Mouse (Mus musculus) kidney, embryonic 14.5 days (tissue): ENCODE results near the gene Aldh4a1. TPM values are rescaled to one million over a fixed set of nuclear protein-coding genes. Genes with fewer than 3 reads are reported as not detected.

ENCODE experiments used
- ATAC-seq: fragments of 200-750 bp; cut with Nextera tagmentation; 2 replicates; pipeline ENCODE4 v1.8.0; 2017; ENCODE audit warnings: moderate number of reproducible peaks, mild to moderate bottlenecking, moderate TSS enrichment, moderate library complexity; ENCODE audit not compliant: low FRiP score, low TSS enrichment
- H3K27ac ChIP-seq: fragments of 300-500 bp; sonication (generic); 2 replicates; pipeline ENCODE4 v1.5.1; 2014; ENCODE audit warnings: low read depth, mild to moderate bottlenecking, low read length, moderate library complexity, mixed read lengths
- H3K27me3 ChIP-seq: fragments of 300-500 bp; sonication (generic); 2 replicates; pipeline ENCODE4 v1.6.1; 2014; ENCODE audit warnings: mild to moderate bottlenecking, low read length; ENCODE audit not compliant: control insufficient read depth, insufficient read depth
- H3K36me3 ChIP-seq: fragments of 300-500 bp; sonication (generic); 2 replicates; pipeline ENCODE4 v1.6.1; 2014; ENCODE audit warnings: low read length, mixed read lengths; ENCODE audit not compliant: control insufficient read depth, insufficient read depth
- H3K4me1 ChIP-seq: fragments of 300-500 bp; sonication (generic); 2 replicates; pipeline ENCODE4 v1.6.1; 2014; ENCODE audit warnings: low read length, mixed read lengths; ENCODE audit not compliant: control insufficient read depth, insufficient read depth
- H3K4me2 ChIP-seq: fragments of 300-500 bp; sonication (generic); replicated peaks from 2 replicates; pipeline ENCODE4 v1.6.1; 2014; ENCODE audit warnings: low read depth, mild to moderate bottlenecking, low read length
- H3K4me3 ChIP-seq: fragments of 300-500 bp; sonication (generic); 2 replicates; pipeline ENCODE4 v1.5.1; 2014; ENCODE audit warnings: mild to moderate bottlenecking, low read length
- H3K9ac ChIP-seq: fragments of 300-500 bp; sonication (generic); 2 replicates; pipeline ENCODE4 v1.6.1; 2014; ENCODE audit warnings: low read depth, mild to moderate bottlenecking, low read length, moderate library complexity
- H3K9me3 ChIP-seq: fragments of 300-500 bp; sonication (generic); 2 replicates; pipeline ENCODE4 v1.6.1; 2016; ENCODE audit warnings: low read length; ENCODE audit not compliant: control insufficient read depth
- WGBS: fragments of 180-500 bp; shearing (Covaris S2); extraction: QIAGEN DNeasy Blood & Tissue Kit; methylation state at CpG from one replicate; pipeline ENCODE4 v1.1.7; 2014; 5-methylcytosine and 5-hydroxymethylcytosine counted together
- polyA plus RNA-seq: library from polyadenylated mRNA; unstranded; fragments of >200 nt; fragmentation: Nextera tagmentation; extraction: Ambion mirVana; gene quantifications from 2 replicates; pipeline ENCODE4 v1.2.1, GENCODE M21; 2014

Aldh4a1 gene
- polyA plus RNA-seq, 1 experiment from 2014 or later, result 37.3 TPM

GRCm38 (mm10) chr4:139661897-139662296 lies 39.2 kb downstream of the Aldh4a1 start:
- H3K36me3 ChIP-seq, result no peaks in the 10 kb centered on the region
- H3K4me2 ChIP-seq, result no peak overlapping the region
- no peaks in the 10 kb centered on the region for H3K4me1 ChIP-seq
- H3K9ac ChIP-seq, result no peak overlapping the region
- H3K27ac ChIP-seq, result no peak overlapping the region
- H3K4me3 ChIP-seq, result no peak overlapping the region
- WGBS, result 91% methylated on average over 14 of the region's 14 CpGs
- 0 out of 2 replicates have a peak, but pooled peaks cover 5% of the 10 kb centered on the region for H3K9me3 ChIP-seq
- ATAC-seq, result no peak
- H3K27me3 ChIP-seq, result peaks cover 5% of the 10 kb centered on the region; the same call in 1 of the 2 replicates

- peaks cover 7% of the 10 kb centered on the region; the same call in 1 of the 2 replicates for H3K27me3 ChIP-seq
- H3K4me1 ChIP-seq, result no peaks in the 10 kb centered on the region
- H3K9ac ChIP-seq, result no peak overlapping the region
- H3K9me3 ChIP-seq, result no peaks in the 10 kb centered on the region
- no peak overlapping the region for H3K4me3 ChIP-seq
- no peak overlapping the region for H3K27ac ChIP-seq
- no peak overlapping the region for H3K4me2 ChIP-seq
- 53% methylated on average over 6 of the region's 6 CpGs for WGBS
- peak; percentile 43; the same call in 1 of the 2 replicates for ATAC-seq
- no peaks in the 10 kb centered on the region for H3K36me3 ChIP-seq
These were observed 45.0 kb downstream of the Aldh4a1 start for GRCm38 (mm10) chr4:139667632-139668031.

- Histone ChIP-seq H3K9me3 (no peaks in the 10 kb centered on the region), H3K4me3 (no peak overlapping the region), H3K36me3 (no peaks in the 10 kb centered on the region), H3K4me2 (no peak overlapping the region), H3K4me1 (no peaks in the 10 kb centered on the region), H3K27ac (no peak overlapping the region), H3K9ac (no peak overlapping the region), H3K27me3 (peaks cover 3% of the 10 kb centered on the region; the same call in 1 of the 2 replicates)
- peak; percentile 74; the same call in 1 of the 2 replicates for ATAC-seq
- WGBS, result 27% methylated on average over 6 of the region's 6 CpGs
These were observed 47.2 kb downstream of the Aldh4a1 start for GRCm38 (mm10) chr4:139669847-139670246.

GRCm38 (mm10) chr4:139675696-139676095 lies 53.0 kb downstream of the Aldh4a1 start:
- H3K9me3 ChIP-seq, result peaks cover 7% of the 10 kb centered on the region; the same call in 1 of the 2 replicates
- H3K9ac ChIP-seq, result no peak overlapping the region
- H3K36me3 ChIP-seq, result no peaks in the 10 kb centered on the region
- no peak overlapping the region for H3K27ac ChIP-seq
- no peak overlapping the region for H3K4me3 ChIP-seq
- WGBS, result 70% methylated on average over 9 of the region's 9 CpGs
- no peak for ATAC-seq
- peaks cover 3% of the 10 kb centered on the region; the same call in 1 of the 2 replicates for H3K27me3 ChIP-seq
- no peak overlapping the region for H3K4me2 ChIP-seq
- H3K4me1 ChIP-seq, result no peaks in the 10 kb centered on the region

- no peak for ATAC-seq
- Histone ChIP-seq H3K4me3 (no peak overlapping the region), H3K4me1 (no peaks in the 10 kb centered on the region), H3K9ac (no peak overlapping the region), H3K36me3 (no peaks in the 10 kb centered on the region), H3K27me3 (no peaks in the 10 kb centered on the region), H3K9me3 (peaks cover 10% of the 10 kb centered on the region; the same call in 1 of the 2 replicates), H3K27ac (no peak overlapping the region), H3K4me2 (no peak overlapping the region)
- 76% methylated on average over 22 of the region's 22 CpGs for WGBS
These were observed 61.3 kb downstream of the Aldh4a1 start for GRCm38 (mm10) chr4:139683728-139684638.

- 0 out of 2 replicates have a peak, but pooled peaks have one; percentile 20 for ATAC-seq
- no peak overlapping the region for H3K4me3 ChIP-seq
- 8% methylated on average over 3 of the region's 3 CpGs for WGBS
- H3K27ac ChIP-seq, result no peak overlapping the region
- no peaks in the 10 kb centered on the region for H3K36me3 ChIP-seq
- H3K27me3 ChIP-seq, result no peaks in the 10 kb centered on the region
- no peak overlapping the region for H3K9ac ChIP-seq
- H3K9me3 ChIP-seq, result peaks cover 6% of the 10 kb centered on the region; the same call in 1 of the 2 replicates
- no peaks in the 10 kb centered on the region for H3K4me1 ChIP-seq
- no peak overlapping the region for H3K4me2 ChIP-seq
These were observed 62.0 kb downstream of the Aldh4a1 start for GRCm38 (mm10) chr4:139684639-139685017.

- no peak overlapping the region for H3K4me3 ChIP-seq
These were observed 65.4 kb downstream of the Aldh4a1 start for GRCm38 (mm10) chr4:139688058-139688457.

GRCm38 (mm10) chr4:139689627-139690269 lies 67.1 kb downstream of the Aldh4a1 start:
- H3K36me3 ChIP-seq, result no peaks in the 10 kb centered on the region
- no peaks in the 10 kb centered on the region for H3K4me1 ChIP-seq
- no peak overlapping the region for H3K27ac ChIP-seq
- ATAC-seq, result no peak
- H3K9ac ChIP-seq, result no peak overlapping the region
- no peak overlapping the region for H3K4me2 ChIP-seq
- H3K9me3 ChIP-seq, result no peaks in the 10 kb centered on the region
- 38% methylated on average over 7 of the region's 7 CpGs for WGBS
- no peak overlapping the region for H3K4me3 ChIP-seq
- H3K27me3 ChIP-seq, result no peaks in the 10 kb centered on the region

More at GRCm38 (mm10) chr4:139688058-139688457, 65.4 kb downstream of the Aldh4a1 start:
- H3K9ac ChIP-seq, result no peak overlapping the region
- 83% methylated on average over 9 of the region's 9 CpGs for WGBS
- no peak overlapping the region for H3K4me2 ChIP-seq
- no peaks in the 10 kb centered on the region for H3K4me1 ChIP-seq
- no peaks in the 10 kb centered on the region for H3K9me3 ChIP-seq
- ATAC-seq, result no peak
- no peaks in the 10 kb centered on the region for H3K36me3 ChIP-seq
- H3K27ac ChIP-seq, result no peak overlapping the region
- no peaks in the 10 kb centered on the region for H3K27me3 ChIP-seq
